Mouse (Mus musculus) heart, embryonic 13.5 days (tissue): ENCODE measurements at regions not wholly inside any gene's neighbourhood (a gene's known extent, or its start where the extent isn't known, plus 50 kb on each side); places are given as distances from the start of the nearest gene placed in this dataset.

Experiments used
- ATAC-seq: fragments of 200-750 bp; cut with Nextera tagmentation; 2 replicates; pipeline ENCODE4 v1.8.0; 2017; ENCODE audit warnings: moderate TSS enrichment; ENCODE audit not compliant: insufficient number of reproducible peaks, low FRiP score, low TSS enrichment; ENCODE audit errors: extremely low read depth
- H3K27ac ChIP-seq: fragments of 300-500 bp; sonication (generic); replicated peaks from 2 replicates; pipeline ENCODE4 v1.5.1; 2015; ENCODE audit warnings: moderate library complexity, mild to moderate bottlenecking, inconsistent platforms
- H3K27me3 ChIP-seq: fragments of 300-500 bp; sonication (generic); replicated peaks from 2 replicates; pipeline ENCODE4 v1.6.1; 2015; ENCODE audit warnings: mild to moderate bottlenecking, inconsistent platforms
- H3K36me3 ChIP-seq: fragments of 300-500 bp; sonication (generic); 2 replicates; pipeline ENCODE4 v1.6.1; 2015; ENCODE audit warnings: mild to moderate bottlenecking, inconsistent platforms
- H3K4me1 ChIP-seq: fragments of 300-500 bp; sonication (generic); 2 replicates; pipeline ENCODE4 v1.6.1; 2015; ENCODE audit warnings: inconsistent platforms
- H3K4me2 ChIP-seq: fragments of 300-500 bp; sonication (generic); 2 replicates; pipeline ENCODE4 v1.6.1; 2015; ENCODE audit warnings: inconsistent platforms, mild to moderate bottlenecking, moderate library complexity
- H3K4me3 ChIP-seq: fragments of 300-500 bp; sonication (generic); 2 replicates; pipeline ENCODE4 v1.5.1; 2015; ENCODE audit warnings: moderate library complexity, mild to moderate bottlenecking, inconsistent platforms
- H3K9ac ChIP-seq: fragments of 300-500 bp; sonication (generic); 2 replicates; pipeline ENCODE4 v1.6.1; 2015; ENCODE audit warnings: inconsistent platforms, mild to moderate bottlenecking, moderate library complexity
- H3K9me3 ChIP-seq: fragments of 300-500 bp; sonication (generic); 2 replicates; pipeline ENCODE4 v1.6.1; 2016; ENCODE audit warnings: inconsistent platforms
- WGBS: fragments of 180-500 bp; shearing (Covaris S2); methylation state at CpG from one replicate; pipeline ENCODE4 v1.1.7; 2015; ENCODE audit warnings: mixed read lengths; 5-methylcytosine and 5-hydroxymethylcytosine counted together

DNA sequence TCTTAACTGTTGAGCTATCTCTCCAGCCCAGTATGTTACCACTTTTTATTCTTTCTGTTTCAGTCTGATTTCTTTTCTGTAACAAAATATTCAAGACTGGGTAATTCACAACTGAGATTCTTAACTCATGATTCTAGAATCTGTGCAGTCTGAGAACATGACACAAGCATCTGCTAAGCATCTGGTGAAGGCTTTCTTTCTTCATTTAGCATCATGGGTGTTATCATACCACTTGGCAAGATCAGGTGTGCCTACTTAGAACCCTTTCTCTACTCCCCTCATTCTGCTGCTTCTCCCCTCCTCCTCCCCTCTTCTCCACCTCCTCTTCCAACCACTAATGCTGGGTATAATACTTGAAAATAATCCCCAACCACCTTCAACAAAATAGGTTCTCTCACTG is 62.1 kb upstream of the Pfn2 start:
- Histone ChIP-seq H3K4me2 (no peak overlapping the region), H3K27me3 (no peaks in the 10 kb centered on the region), H3K36me3 (no peaks in the 10 kb centered on the region), H3K9ac (no peak overlapping the region), H3K4me1 (no peaks in the 10 kb centered on the region), H3K4me3 (no peak overlapping the region), H3K27ac (no peak overlapping the region), H3K9me3 (no peaks in the 10 kb centered on the region)
- ATAC-seq = no peak

DNA sequence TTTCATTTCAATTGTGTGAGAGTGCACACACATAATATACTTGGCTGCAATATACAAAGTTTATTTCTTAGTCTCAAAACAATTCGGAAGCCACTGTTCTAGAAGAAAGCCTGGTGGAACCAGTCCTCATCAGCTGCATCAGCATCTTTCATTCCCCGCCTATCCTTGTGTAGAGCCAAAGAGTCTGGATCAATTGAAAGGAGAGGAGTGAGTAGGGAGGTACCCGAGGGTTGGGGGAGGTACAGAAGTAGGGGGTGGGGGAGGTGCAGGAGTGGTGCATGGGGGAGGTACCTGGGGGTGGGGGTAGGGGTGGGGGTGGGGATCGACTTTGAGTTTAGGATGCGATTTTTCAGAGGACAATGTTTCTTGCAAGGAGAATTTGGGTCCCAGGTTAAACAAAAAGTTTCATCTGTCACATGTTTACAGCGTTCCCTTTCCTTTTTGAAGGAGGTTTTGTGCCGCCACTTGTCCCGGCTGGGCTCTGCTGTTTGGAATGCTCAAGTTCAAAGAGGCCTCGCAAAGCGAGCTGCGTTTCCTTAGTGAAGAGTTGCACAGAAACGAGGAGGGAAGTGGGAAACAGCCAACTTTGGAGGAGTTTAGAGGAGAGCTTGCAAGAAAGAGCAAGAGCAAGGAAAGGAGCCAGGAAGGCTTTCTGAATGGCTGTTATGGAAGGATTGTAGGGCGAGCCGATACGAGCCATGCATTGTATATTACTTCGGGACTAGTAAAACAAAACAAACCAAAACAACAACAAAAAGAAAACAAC is 64.1 kb upstream of the Pfn2 start:
- H3K4me1 ChIP-seq = no peaks in the 10 kb centered on the region
- H3K9me3 ChIP-seq = no peaks in the 10 kb centered on the region
- no peaks in the 10 kb centered on the region for H3K36me3 ChIP-seq
- H3K9ac ChIP-seq = peak overlapping the region; percentile 55
- H3K4me3 ChIP-seq = peak overlapping the region; percentile 42
- 18% methylated on average over 16 of the region's 16 CpGs for WGBS
- no peak overlapping the region for H3K27ac ChIP-seq
- H3K27me3 ChIP-seq = no peaks in the 10 kb centered on the region
- ATAC-seq = no peak
- peak overlapping the region; percentile 64 for H3K4me2 ChIP-seq

DNA sequence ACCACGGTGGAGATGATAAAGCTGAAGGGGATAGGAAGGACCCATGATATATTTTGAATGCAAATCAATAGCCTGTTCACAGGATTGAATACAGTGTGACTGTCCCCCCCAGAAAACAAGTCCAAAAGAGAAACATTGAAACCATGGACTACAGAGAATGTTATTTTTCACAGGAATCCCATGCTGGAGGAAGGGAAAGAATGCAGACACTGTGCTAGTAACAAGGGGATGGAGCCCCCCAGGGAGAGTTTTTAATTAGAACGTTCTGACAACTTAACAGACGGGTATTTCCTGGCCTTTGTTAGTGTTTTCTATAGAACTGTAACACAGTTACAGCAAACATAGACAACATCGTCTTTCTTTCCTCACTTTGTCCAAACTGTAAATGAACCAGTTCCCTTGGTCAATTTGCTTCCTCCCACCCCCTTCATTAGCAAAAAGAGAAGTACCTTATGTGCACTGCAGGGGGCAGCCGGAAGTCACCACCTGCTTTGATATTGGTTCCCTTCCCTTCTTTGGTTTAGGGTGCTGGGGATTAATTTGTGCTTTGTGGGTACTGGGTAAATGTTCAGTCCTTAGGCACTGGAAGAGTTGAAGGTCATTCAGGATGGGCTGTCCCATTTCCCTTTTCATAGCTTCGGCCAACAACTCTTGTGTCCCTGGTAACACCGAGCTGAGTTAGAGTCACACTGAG is 64.9 kb upstream of the Pfn2 start:
- H3K4me2 ChIP-seq = peak overlapping the region; percentile 64
- H3K4me1 ChIP-seq = no peaks in the 10 kb centered on the region
- H3K27me3 ChIP-seq = no peaks in the 10 kb centered on the region
- H3K27ac ChIP-seq = no peak overlapping the region
- H3K9ac ChIP-seq = no peak overlapping the region
- ATAC-seq = no peak
- peak overlapping the region; percentile 42 for H3K4me3 ChIP-seq
- H3K36me3 ChIP-seq = no peaks in the 10 kb centered on the region
- no peaks in the 10 kb centered on the region for H3K9me3 ChIP-seq
- 53% methylated on average over 7 of the region's 7 CpGs for WGBS

DNA sequence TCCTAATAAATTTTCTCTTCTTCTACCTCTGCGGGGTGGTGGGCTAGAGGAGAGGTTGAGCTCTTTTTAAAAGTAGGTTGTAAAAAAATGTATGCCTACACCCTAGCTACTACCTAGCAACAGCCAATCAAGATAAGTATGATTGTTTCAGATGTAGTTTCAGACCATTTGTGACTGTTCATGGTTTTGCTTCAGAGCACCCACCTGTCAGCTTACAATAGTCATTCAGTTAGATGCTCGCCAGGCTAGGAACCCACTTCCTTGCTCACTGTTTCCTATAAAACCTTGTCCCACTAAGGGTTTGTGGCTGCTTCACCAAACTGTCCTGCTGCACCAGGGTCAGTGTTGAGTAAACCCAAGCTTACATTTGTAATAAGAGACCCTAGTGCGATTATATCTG is 66.8 kb upstream of the Pfn2 start:
- Histone ChIP-seq H3K4me1 (no peaks in the 10 kb centered on the region), H3K27ac (no peak overlapping the region), H3K9ac (no peak overlapping the region), H3K4me3 (no peak overlapping the region), H3K36me3 (no peaks in the 10 kb centered on the region), H3K27me3 (no peaks in the 10 kb centered on the region), H3K4me2 (no peak overlapping the region), H3K9me3 (no peaks in the 10 kb centered on the region)
- ATAC-seq = no peak
- WGBS = 85% methylated on average over 3 of the region's 3 CpGs

DNA sequence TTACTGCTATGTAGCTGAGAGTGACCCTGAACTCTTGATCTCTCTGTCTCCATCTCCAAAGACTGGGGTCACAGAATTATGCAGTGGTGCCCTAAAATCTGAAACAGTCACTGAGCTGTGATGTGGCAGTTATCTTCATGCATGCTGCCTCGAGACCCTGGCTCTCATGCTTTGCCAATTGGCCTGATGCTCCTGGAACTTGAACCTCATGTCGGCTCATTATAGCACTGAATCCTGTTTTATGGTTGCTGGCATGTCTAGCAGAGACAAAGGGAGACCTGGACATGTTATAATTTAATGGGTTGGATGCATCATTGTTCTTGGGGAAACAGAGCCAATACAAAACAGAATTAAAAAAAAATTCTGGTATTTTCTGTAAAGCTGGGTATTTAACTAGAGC is 71.0 kb upstream of the Pfn2 start:
- Histone ChIP-seq H3K27ac (no peak overlapping the region), H3K4me1 (no peaks in the 10 kb centered on the region), H3K4me2 (no peak overlapping the region), H3K36me3 (no peaks in the 10 kb centered on the region), H3K27me3 (no peaks in the 10 kb centered on the region), H3K4me3 (no peak overlapping the region), H3K9me3 (no peaks in the 10 kb centered on the region), H3K9ac (no peak overlapping the region)
- ATAC-seq = no peak
- 79% methylated on average over 2 of the region's 2 CpGs for WGBS

DNA sequence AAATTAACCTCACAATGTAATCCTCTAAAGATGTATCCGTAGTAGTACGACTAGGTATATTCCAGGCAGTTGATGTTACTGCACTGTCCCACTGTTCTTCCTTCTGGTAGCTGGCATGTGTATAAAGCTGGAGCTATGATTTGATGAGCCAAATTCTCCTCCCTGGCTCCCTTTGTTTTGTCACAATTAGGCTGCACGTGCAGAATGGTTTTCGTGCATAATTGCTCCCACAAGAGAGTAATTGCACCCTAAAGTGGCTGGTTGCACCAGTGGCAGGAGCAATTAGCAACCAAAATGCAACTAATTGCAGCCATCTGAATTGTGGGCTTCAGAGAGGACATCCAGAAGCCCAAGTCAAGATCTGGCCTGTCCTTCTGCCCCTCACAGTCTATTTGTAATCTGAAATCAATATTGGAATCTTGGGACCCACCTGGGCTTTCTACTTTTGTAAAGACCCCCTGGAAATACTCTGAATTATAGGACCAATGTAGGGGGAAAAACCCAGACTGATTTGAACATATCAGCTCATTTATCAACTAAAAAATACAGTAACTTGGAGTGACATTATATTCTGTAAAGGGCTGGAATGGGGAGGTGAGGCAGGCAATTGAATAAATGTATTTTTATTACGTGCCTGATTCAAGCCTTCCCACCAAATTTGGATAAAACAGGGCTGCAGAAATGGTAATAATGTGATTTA is 71.7 kb upstream of the Pfn2 start:
- Histone ChIP-seq H3K27me3 (no peaks in the 10 kb centered on the region), H3K4me1 (no peaks in the 10 kb centered on the region), H3K9ac (no peak overlapping the region), H3K4me3 (no peak overlapping the region), H3K36me3 (no peaks in the 10 kb centered on the region), H3K9me3 (no peaks in the 10 kb centered on the region), H3K4me2 (no peak overlapping the region), H3K27ac (no peak overlapping the region)
- ATAC-seq = no peak
- WGBS = 84% methylated on average over 5 of the region's 5 CpGs

DNA sequence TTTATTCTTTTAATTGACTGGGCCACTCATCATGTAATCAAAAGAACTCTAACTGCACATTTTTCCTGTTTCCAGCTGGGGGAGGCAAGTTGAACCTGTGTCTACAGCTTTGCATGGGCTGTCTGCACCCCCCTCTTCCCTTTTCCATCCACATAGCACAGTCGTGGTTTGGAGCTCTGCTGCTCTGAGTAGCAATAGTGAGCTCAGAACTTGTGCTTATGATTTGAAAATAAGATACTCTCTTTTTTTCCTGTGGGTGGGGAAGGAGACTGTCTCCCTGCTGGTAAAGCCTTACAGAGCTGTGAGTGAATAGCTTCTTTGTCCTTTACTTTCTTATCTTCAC is 72.2 kb upstream of the Pfn2 start:
- Histone ChIP-seq H3K27me3 (no peaks in the 10 kb centered on the region), H3K4me3 (no peak overlapping the region), H3K4me1 (no peaks in the 10 kb centered on the region), H3K27ac (no peak overlapping the region), H3K9ac (no peak overlapping the region), H3K9me3 (no peaks in the 10 kb centered on the region), H3K4me2 (no peak overlapping the region), H3K36me3 (no peaks in the 10 kb centered on the region)
- WGBS = 10% methylated on average over 1 of the region's 1 CpGs
- no peak for ATAC-seq

DNA sequence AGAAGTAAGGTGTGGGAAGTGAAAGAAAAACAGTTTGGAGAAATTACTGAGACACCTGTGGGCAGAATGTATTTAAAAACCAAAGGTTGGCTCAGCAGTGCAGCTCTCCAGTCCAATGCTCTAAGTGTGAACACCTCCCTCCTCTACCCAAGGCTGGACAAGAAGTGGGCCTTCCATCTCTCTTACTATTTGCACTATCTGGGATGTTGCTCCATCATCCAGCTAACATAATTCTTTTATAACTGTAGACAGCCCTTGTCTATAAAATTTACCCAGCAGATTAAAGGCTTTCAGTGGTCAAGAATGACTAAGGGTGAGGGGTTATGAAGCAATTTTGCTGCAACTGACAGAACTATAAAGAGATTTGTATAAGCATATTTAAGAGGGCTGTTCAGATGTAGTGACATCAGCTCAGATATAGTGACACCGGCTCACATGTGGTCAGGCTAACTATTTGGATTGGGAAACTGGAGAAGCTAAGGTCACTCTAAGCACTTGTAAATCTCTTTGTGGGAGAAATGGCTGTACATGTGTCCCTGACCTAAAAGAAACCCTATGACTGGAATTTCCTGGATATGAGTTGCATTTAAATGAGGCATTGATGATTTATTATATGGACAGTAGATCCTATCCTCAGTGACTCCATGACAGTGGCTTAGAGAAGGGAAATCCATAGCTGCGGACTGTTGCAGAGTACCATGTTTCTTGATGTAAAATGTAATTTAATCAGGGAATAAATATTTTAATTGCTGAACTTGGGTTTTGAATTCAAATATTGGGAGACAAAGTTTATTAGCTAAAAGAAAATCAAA is 73.4 kb upstream of the Pfn2 start:
- no peak for ATAC-seq
- no peaks in the 10 kb centered on the region for H3K36me3 ChIP-seq
- no peak overlapping the region for H3K27ac ChIP-seq
- H3K9ac ChIP-seq = no peak overlapping the region
- H3K4me3 ChIP-seq = no peak overlapping the region
- WGBS = 82% methylated on average over 2 of the region's 2 CpGs
- no peak overlapping the region for H3K4me2 ChIP-seq
- H3K27me3 ChIP-seq = no peaks in the 10 kb centered on the region
- H3K4me1 ChIP-seq = no peaks in the 10 kb centered on the region
- no peaks in the 10 kb centered on the region for H3K9me3 ChIP-seq

DNA sequence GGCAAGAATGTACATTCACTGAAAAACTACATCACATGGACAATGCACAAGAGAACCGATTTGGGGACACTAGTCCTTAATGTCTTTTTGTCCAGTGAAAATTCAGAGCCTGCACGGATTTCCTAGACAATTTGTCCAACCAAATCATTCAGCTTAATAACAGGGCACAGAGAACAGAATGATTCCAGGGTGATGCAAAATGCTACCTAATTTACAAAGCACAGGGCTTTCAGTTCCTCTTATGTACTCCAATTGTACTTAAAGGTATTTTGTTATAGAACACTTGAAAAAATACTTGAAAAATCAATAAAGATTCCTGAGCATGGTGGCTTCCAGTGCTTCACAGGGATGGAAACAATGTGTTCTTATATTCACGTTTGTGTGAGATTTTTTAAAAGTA is 75.2 kb upstream of the Pfn2 start:
- Histone ChIP-seq H3K27ac (no peak overlapping the region), H3K9me3 (no peaks in the 10 kb centered on the region), H3K4me2 (no peak overlapping the region), H3K4me1 (no peaks in the 10 kb centered on the region), H3K36me3 (no peaks in the 10 kb centered on the region), H3K9ac (no peak overlapping the region), H3K4me3 (no peak overlapping the region), H3K27me3 (no peaks in the 10 kb centered on the region)
- 75% methylated on average over 3 of the region's 3 CpGs for WGBS
- ATAC-seq = no peak

DNA sequence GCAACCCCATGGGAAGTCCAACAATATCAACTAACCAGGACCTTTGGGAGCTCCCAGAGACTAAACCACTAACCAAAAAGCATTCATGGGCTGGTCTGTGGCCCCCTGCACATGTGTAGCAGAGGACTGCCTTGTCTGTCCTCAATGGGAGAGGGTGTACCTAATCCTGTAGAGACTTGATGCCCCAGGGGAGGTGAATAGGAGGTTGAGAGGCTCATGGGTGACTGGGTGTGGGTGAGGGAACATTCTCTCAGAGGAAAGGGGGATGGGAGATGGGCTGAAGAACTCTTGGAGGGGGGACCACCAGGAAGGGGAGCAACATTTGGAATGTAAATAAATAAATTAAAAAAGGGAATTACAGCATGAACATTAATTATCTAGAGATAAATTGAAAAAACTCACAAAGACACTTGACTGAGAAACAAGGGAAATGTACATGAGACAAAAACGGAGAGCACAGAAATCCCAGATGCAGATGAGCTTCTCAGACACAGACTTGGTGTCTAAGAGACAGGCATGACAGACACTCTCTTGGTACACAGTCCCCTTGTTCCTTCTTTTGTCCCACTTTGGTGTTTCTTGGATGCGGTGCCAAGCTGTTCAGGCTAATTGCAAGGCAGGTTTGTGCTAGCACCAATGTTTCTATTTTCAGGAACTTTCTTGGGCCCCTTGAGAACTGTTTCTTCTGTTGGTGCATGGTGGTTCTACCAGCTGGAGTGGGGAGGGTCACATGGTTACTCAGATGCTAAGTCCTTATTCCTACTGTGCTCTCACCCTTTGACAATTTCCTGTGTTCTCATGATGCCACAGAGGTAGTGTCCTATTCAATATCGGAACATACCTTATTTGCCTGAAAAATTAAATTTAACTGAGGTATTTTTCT is 85.0 kb upstream of the Pfn2 start:
- Histone ChIP-seq H3K4me2 (no peak overlapping the region), H3K9me3 (no peaks in the 10 kb centered on the region), H3K4me3 (no peak overlapping the region), H3K4me1 (no peaks in the 10 kb centered on the region), H3K27ac (no peak overlapping the region), H3K27me3 (no peaks in the 10 kb centered on the region), H3K9ac (no peak overlapping the region), H3K36me3 (no peaks in the 10 kb centered on the region)
- ATAC-seq = no peak
- WGBS = 75% methylated on average over 3 of the region's 3 CpGs
